In genomic region chr12:101027451-101028246, GRCm38 (mm10) we compare ENCODE assay signal across 7 mouse cellular contexts. TPM values are rescaled to one million over a fixed set of nuclear protein-coding genes. Genes with fewer than 3 reads are reported as not detected.
DNase-seq lines count a peak whose midpoint lies in the region; ATAC-seq and TF ChIP-seq lines count a peak whose summit lies in the region.

No protein-coding gene starts in this region.

- H3K27me3 ChIP-seq in heart, embryonic 13.5 days (replicated peaks): peaks cover 72% of the 10 kb centered on the region
- peaks cover 18% of the 10 kb centered on the region for H3K27me3 ChIP-seq in limb, embryonic 11.5 days (ENCODE audit: control insufficient read depth, insufficient read depth, low read length)
- no peaks in the 10 kb centered on the region for H3K27me3 ChIP-seq in neural tube, embryonic 11.5 days (ENCODE audit: control insufficient read depth, insufficient read depth, low read length)

- peak overlapping the region; percentile 71; the same call in 1 of the 2 replicates for H3K4me3 ChIP-seq in bone marrow macrophage, adult 2 months (ENCODE audit: insufficient read depth, low read length)
- H3K4me3 ChIP-seq in heart, embryonic 13.5 days: peak overlapping the region; percentile 76
- H3K4me3 ChIP-seq in limb, embryonic 11.5 days (ENCODE audit: low read depth, low read length): peak overlapping the region; percentile 64
- H3K4me3 ChIP-seq in neural tube, embryonic 11.5 days (ENCODE audit: low read depth, low read length): peak overlapping the region; percentile 79

- WGBS in heart, embryonic 13.5 days: 5% methylated on average over 19 of the region's 19 CpGs
- 2% methylated on average over 19 of the region's 19 CpGs for WGBS in limb, embryonic 11.5 days
- 1% methylated on average over 19 of the region's 19 CpGs for WGBS in neural tube, embryonic 11.5 days

- H3K36me3 ChIP-seq in heart, embryonic 13.5 days: no peaks in the 10 kb centered on the region
- no peaks in the 10 kb centered on the region for H3K36me3 ChIP-seq in limb, embryonic 11.5 days (ENCODE audit: control insufficient read depth, insufficient read depth, low read length)
- H3K36me3 ChIP-seq in neural tube, embryonic 11.5 days (ENCODE audit: control insufficient read depth, insufficient read depth, low read length): no peaks in the 10 kb centered on the region

- no peaks in the 10 kb centered on the region for H3K9me3 ChIP-seq in heart, embryonic 13.5 days
- H3K9me3 ChIP-seq in limb, embryonic 11.5 days (ENCODE audit: control insufficient read depth, low read length): no peaks in the 10 kb centered on the region
- H3K9me3 ChIP-seq in neural tube, embryonic 11.5 days (ENCODE audit: control insufficient read depth, low read length): no peaks in the 10 kb centered on the region

- no peak; the same call in 1 of the 2 replicates for TF ChIP-seq CTCF in bone marrow macrophage, adult 2 months (IDR thresholded peaks at IDR 0.05; ENCODE audit: low read depth, low read length)

- no peak overlapping the region for H3K27ac ChIP-seq in bone marrow macrophage, adult 2 months (ENCODE audit: insufficient read depth, low read depth, low read length)
- no peak overlapping the region for H3K27ac ChIP-seq in heart, embryonic 13.5 days (replicated peaks)
- no peak overlapping the region for H3K27ac ChIP-seq in limb, embryonic 11.5 days (replicated peaks; ENCODE audit: low read depth, low read length)
- peak overlapping the region; percentile 94; the same call in 1 of the 2 replicates for H3K27ac ChIP-seq in neural tube, embryonic 11.5 days (ENCODE audit: low read depth, low read length)

- H3K4me1 ChIP-seq in bone marrow macrophage, adult 2 months (ENCODE audit: control insufficient read depth, insufficient read depth, low read length): no peaks in the 10 kb centered on the region
- peaks cover 38% of the 10 kb centered on the region for H3K4me1 ChIP-seq in heart, embryonic 13.5 days
- peaks cover 12% of the 10 kb centered on the region for H3K4me1 ChIP-seq in limb, embryonic 11.5 days (ENCODE audit: control insufficient read depth, insufficient read depth, low read length)
- peaks cover 14% of the 10 kb centered on the region for H3K4me1 ChIP-seq in neural tube, embryonic 11.5 days (ENCODE audit: control insufficient read depth, insufficient read depth, low read length)

- H3K4me2 ChIP-seq in heart, embryonic 13.5 days: peak overlapping the region; percentile 99
- peak overlapping the region; percentile 92 for H3K4me2 ChIP-seq in limb, embryonic 11.5 days (ENCODE audit: low read depth, severe bottlenecking)
- H3K4me2 ChIP-seq in neural tube, embryonic 11.5 days (ENCODE audit: low read depth): peak overlapping the region; percentile 89

- DNase-seq in right cerebral cortex, adult 18-20 months: peak; percentile 51
- DNase-seq in right cerebral cortex, postnatal 4 days: no peak
- DNase-seq in limb, embryonic 11.5 days (ENCODE audit: low spot score): peak; percentile 44
- DNase-seq in neural tube, embryonic 11.5 days (ENCODE audit: low spot score): peak; percentile 50

- TF ChIP-seq POLR2A in bone marrow macrophage, adult 2 months (IDR thresholded peaks at IDR 0.05; ENCODE audit: borderline replicate concordance, low read depth, low read length): no peak

- peak overlapping the region; percentile 85 for H3K9ac ChIP-seq in heart, embryonic 13.5 days
- no peak overlapping the region; the same call in 1 of the 2 replicates for H3K9ac ChIP-seq in limb, embryonic 11.5 days (ENCODE audit: low read length)
- H3K9ac ChIP-seq in neural tube, embryonic 11.5 days (ENCODE audit: low read length): peak overlapping the region; percentile 93

- ATAC-seq in heart, embryonic 13.5 days (ENCODE audit: extremely low read depth, insufficient number of reproducible peaks, low FRiP score, low TSS enrichment): no peak
- no peak for ATAC-seq in limb, embryonic 11.5 days (ENCODE audit: insufficient number of reproducible peaks, low FRiP score, low TSS enrichment, low read depth)
- ATAC-seq in neural tube, embryonic 11.5 days (ENCODE audit: insufficient read depth, low FRiP score, low TSS enrichment): no peak
- no peak for ATAC-seq in megakaryocyte-erythroid progenitor cell, adult 5-6 weeks (replicated peaks; ENCODE audit: low FRiP score, low TSS enrichment, poor library complexity, severe bottlenecking)

RNA-seq across cellular contexts. Expression of gene Ccdc88c, which starts 1.2 kb away (rescaled TPM):
- 0.76 TPM in 1 of 2 replicates, not detected in the other for polyA plus RNA-seq in bone marrow macrophage, adult 2 months (2012; ENCODE audit: insufficient read depth, insufficient read length, missing spikeins)
- polyA plus RNA-seq in heart, embryonic 13.5 days (2015; fragmentation: Nextera tagmentation; extraction: Ambion mirVana): 1.8 and 1.9 TPM in 2 replicates
- polyA plus RNA-seq in limb, embryonic 11.5 days (2014; fragmentation: Nextera tagmentation; extraction: Ambion mirVana): 3.2 and 3.4 TPM in 2 replicates
- 11.8 and 12.9 TPM in 2 replicates for polyA plus RNA-seq in neural tube, embryonic 11.5 days (2014; fragmentation: Nextera tagmentation; extraction: Ambion mirVana)
- total RNA-seq in megakaryocyte-erythroid progenitor cell, adult 5-6 weeks (2014; fragmentation: Nextera tagmentation): 57.8 and 68.4 TPM in 2 replicates
- 66.9 and 100 TPM in 2 replicates for total RNA-seq in megakaryocyte-erythroid progenitor cell, adult 5-6 weeks (2017)

RNA-seq across cellular contexts. Expression of gene Ppp4r3a, which starts 55.9 kb away (rescaled TPM):
- 44.9 and 60.1 TPM in 2 replicates for polyA plus RNA-seq in bone marrow macrophage, adult 2 months (2012; ENCODE audit: insufficient read depth, insufficient read length, missing spikeins)
- polyA plus RNA-seq in heart, embryonic 13.5 days (2015; fragmentation: Nextera tagmentation; extraction: Ambion mirVana): 24.2 and 25.6 TPM in 2 replicates
- 60.9 and 71.2 TPM in 2 replicates for polyA plus RNA-seq in limb, embryonic 11.5 days (2014; fragmentation: Nextera tagmentation; extraction: Ambion mirVana)
- polyA plus RNA-seq in neural tube, embryonic 11.5 days (2014; fragmentation: Nextera tagmentation; extraction: Ambion mirVana): 61.9 and 64.6 TPM in 2 replicates
- total RNA-seq in megakaryocyte-erythroid progenitor cell, adult 5-6 weeks (2014; fragmentation: Nextera tagmentation): 108 TPM in 2 replicates
- 135 and 176 TPM in 2 replicates for total RNA-seq in megakaryocyte-erythroid progenitor cell, adult 5-6 weeks (2017)
